Mouse (Mus musculus) hindbrain, embryonic 16.5 days (tissue): ENCODE measurements around the gene Sash3. TPM values are rescaled to one million over a fixed set of nuclear protein-coding genes. Genes with fewer than 3 reads are reported as not detected.

Source experiments
- ATAC-seq: fragments of 200-750 bp; cut with Nextera tagmentation; 2 replicates; pipeline ENCODE4 v1.8.0; 2017; ENCODE audit warnings: moderate TSS enrichment, moderate library complexity
- H3K27ac ChIP-seq: fragments of 300-500 bp; sonication (generic); 2 replicates; pipeline ENCODE4 v1.5.1; 2014; ENCODE audit warnings: low read depth, mild to moderate bottlenecking, control low read depth, low read length, moderate library complexity
- H3K27me3 ChIP-seq: fragments of 300-500 bp; sonication (generic); replicated peaks from 2 replicates; pipeline ENCODE4 v1.6.1; 2014; ENCODE audit warnings: low read length; ENCODE audit not compliant: control insufficient read depth, insufficient read depth
- H3K36me3 ChIP-seq: fragments of 300-500 bp; sonication (generic); 2 replicates; pipeline ENCODE4 v1.6.1; 2014; ENCODE audit warnings: mild to moderate bottlenecking, low read length, moderate library complexity, mixed read lengths; ENCODE audit not compliant: control insufficient read depth, insufficient read depth
- H3K4me1 ChIP-seq: fragments of 300-500 bp; sonication (generic); 2 replicates; pipeline ENCODE4 v1.6.1; 2014; ENCODE audit warnings: low read depth, low read length; ENCODE audit not compliant: control insufficient read depth, insufficient read depth
- H3K4me2 ChIP-seq: fragments of 300-500 bp; sonication (generic); 2 replicates; pipeline ENCODE4 v1.6.1; 2014; ENCODE audit warnings: mild to moderate bottlenecking, low read length, control low read depth, moderate library complexity
- H3K4me3 ChIP-seq: fragments of 300-500 bp; sonication (generic); 2 replicates; pipeline ENCODE4 v1.5.1; 2014; ENCODE audit warnings: mild to moderate bottlenecking, low read length, control low read depth, moderate library complexity
- H3K9ac ChIP-seq: fragments of 300-500 bp; sonication (generic); 2 replicates; pipeline ENCODE4 v1.6.1; 2014; ENCODE audit warnings: low read depth, mild to moderate bottlenecking, control low read depth, low read length, moderate library complexity
- H3K9me3 ChIP-seq: fragments of 300-500 bp; sonication (generic); 2 replicates; pipeline ENCODE4 v1.6.1; 2014; ENCODE audit warnings: mild to moderate bottlenecking, low read length, moderate library complexity; ENCODE audit not compliant: control insufficient read depth
- WGBS: fragments of 180-500 bp; shearing (Covaris S2); extraction: QIAGEN DNeasy Blood & Tissue Kit; methylation state at CpG from one replicate; pipeline ENCODE4 v1.1.7; 2014; 5-methylcytosine and 5-hydroxymethylcytosine counted together
- polyA plus RNA-seq: library from polyadenylated mRNA; unstranded; fragments of >200 nt; fragmentation: Nextera tagmentation; extraction: Ambion mirVana; gene quantifications from 2 replicates; pipeline ENCODE4 v1.2.1, GENCODE M21; 2015

Gene Sash3
- polyA plus RNA-seq, 1 experiment from 2014 or later = 1.2 TPM

DNA sequence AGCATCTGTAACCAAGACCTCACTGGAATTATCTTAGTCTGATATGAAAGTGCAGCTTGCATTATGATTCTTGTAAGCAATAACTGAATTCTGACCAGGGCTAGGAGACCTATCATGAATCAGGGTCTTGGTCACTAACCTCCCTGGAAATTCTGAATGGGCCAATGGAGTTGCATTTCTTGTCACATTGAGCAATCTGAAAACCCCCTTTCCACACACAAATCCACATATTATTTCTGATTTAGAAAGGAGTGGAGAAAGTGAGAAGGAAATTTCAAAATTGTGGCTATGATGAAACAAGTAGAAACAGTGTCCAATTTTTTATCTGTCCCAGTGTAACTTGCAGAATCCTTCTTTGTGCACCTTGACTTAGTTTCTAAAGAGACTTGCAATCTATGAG, 26.9 kb upstream of the Sash3 start:
- H3K9me3 ChIP-seq = no peaks in the 10 kb centered on the region
- no peak for ATAC-seq
- H3K4me1 ChIP-seq = no peaks in the 10 kb centered on the region
- no peak overlapping the region for H3K27ac ChIP-seq
- no peaks in the 10 kb centered on the region for H3K36me3 ChIP-seq
- no peak overlapping the region for H3K4me3 ChIP-seq
- no peak overlapping the region for H3K9ac ChIP-seq
- H3K27me3 ChIP-seq = no peaks in the 10 kb centered on the region
- no peak overlapping the region for H3K4me2 ChIP-seq

DNA sequence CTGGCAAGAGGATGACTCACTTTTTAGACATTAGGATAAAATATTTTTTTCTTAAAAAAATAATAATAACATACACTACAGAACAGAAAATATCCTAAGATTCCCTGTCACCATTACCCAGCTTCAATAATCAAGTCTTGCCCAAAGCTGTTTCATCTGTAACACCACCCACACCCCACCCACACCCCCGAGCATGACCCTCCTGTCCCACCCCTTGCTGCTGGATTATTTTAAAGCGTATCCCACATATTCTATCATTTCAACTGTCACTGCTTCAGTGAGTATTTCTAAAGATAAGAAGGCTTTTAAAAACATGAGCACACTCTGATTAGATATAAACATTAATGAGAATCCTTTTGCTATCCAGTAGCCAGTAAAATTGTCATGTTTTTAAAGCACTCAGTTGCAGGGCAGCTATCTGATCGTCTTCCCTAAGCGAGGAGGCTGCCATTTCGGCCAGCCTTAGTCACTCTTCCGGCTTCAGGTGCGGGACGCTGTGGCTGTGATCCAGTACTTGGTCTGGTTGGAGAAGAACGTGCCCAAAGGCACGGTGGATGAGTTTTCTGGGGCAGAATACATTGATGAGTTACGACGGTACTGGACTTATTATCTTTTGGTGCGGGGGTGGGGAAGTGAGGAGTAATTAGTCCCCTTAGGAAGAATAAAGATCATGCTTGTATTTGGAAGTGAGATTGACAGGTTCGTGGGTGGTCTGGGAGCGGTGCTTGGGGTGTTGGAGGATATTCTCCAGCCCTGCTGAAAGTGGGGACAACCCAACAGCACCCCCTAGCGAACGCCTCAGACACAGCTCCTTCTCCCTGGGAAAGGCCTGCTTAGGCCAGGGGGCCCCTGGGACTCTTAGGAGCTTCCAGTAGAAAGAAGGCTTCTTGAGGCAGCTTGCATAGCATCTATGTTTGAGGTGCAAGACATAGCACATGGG, 21.8 kb upstream of the Sash3 start:
- Histone ChIP-seq H3K9ac (no peak overlapping the region), H3K4me1 (no peaks in the 10 kb centered on the region), H3K4me3 (no peak overlapping the region), H3K36me3 (no peaks in the 10 kb centered on the region), H3K27me3 (no peaks in the 10 kb centered on the region), H3K27ac (no peak overlapping the region), H3K4me2 (peak overlapping the region; percentile 39), H3K9me3 (no peaks in the 10 kb centered on the region)
- ATAC-seq = no peak
- 29% methylated on average over 17 of the region's 17 CpGs for WGBS

DNA sequence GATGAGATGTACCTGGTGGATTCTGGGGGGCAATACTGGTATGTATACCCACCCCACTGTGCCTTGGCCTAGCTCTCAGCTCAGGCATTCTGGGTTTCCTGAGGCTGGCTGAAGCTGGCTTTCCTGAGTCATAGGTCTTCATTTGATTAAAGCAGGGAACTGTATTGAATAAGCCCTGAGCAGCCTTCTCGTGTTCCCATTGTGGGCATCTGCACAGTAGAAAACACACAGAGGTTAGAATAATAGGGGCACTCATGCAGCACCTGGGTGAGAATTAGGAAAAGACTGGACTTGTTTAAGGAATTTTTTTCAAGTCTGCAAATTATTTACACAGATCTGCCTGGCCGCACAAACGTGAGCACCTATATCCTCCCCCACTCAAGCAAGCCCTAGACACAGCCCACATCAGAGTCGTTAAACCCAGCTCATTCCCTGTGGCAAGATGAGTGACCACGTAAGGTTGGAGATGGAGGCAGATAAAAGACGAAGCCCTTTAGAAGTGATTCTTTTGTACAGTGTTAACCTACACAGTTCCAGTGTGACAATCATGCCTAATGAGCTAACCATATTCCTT, 19.2 kb upstream of the Sash3 start:
- no peak for ATAC-seq
- 61% methylated on average over 6 of the region's 6 CpGs for WGBS

DNA sequence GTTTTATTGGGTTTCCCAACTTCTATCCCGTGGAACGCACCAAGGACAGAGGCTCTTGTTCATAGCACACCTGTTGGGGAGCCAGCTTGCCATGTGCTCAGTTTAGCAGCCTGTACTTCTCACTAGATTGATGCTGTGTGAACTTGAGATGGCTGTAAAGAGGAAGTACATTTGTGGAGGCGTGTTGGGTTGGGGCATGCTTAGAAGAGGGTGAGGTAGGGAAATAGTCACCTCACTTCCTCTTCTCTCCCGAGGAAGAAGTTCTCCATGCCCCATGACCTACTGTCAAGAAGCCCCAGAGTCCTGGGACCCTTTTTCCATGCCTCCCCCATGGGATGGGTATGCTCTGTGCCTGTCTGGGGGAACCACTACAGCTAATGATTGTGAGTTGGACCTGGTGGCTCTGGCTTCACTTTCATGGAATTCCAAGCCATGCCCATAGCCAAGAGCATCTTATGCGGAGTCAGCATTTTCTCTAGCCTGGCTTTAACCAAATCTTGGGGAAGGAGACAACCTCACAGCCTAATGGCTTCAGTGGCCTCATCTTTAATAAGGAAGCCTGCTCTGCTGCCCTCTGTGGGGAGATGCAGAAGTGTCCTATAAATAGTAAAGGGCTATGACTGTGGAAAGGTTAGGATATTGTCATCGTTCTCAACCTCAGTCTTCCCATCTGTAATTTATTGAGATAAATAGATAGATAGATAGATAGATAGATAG, 18.6 kb upstream of the Sash3 start:
- H3K9ac ChIP-seq = no peak overlapping the region
- H3K4me2 ChIP-seq = no peak overlapping the region
- H3K36me3 ChIP-seq = no peaks in the 10 kb centered on the region
- no peak for ATAC-seq
- 78% methylated on average over 6 of the region's 6 CpGs for WGBS
- no peaks in the 10 kb centered on the region for H3K27me3 ChIP-seq
- no peaks in the 10 kb centered on the region for H3K4me1 ChIP-seq
- no peak overlapping the region for H3K27ac ChIP-seq
- H3K9me3 ChIP-seq = no peaks in the 10 kb centered on the region
- no peak overlapping the region for H3K4me3 ChIP-seq

More for the DNA sequence above, 19.2 kb upstream of the Sash3 start:
- H3K9ac ChIP-seq = no peak overlapping the region
- no peaks in the 10 kb centered on the region for H3K9me3 ChIP-seq
- no peaks in the 10 kb centered on the region for H3K27me3 ChIP-seq
- H3K4me1 ChIP-seq = no peaks in the 10 kb centered on the region
- H3K4me2 ChIP-seq = no peak overlapping the region
- H3K27ac ChIP-seq = no peak overlapping the region
- H3K4me3 ChIP-seq = no peak overlapping the region
- H3K36me3 ChIP-seq = no peaks in the 10 kb centered on the region

DNA sequence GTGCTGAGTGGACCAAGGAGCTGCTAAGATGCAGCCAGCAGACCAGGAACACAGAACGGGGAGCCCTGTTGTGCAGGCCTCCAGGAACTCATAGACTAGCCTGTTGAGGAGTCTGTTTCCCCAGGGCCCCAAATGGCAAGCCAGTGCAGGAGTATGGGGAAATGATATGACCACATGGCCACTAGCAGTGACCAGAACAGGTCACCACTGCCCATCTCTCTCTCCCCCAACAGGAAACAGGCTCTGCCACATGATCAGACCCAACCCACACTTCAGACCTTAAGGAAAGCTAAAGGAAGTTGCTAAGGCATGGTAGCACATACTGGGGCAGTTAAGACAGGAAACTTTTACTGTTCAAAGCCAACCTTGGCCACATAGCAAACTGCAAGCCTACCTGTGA, 17.1 kb upstream of the Sash3 start:
- Histone ChIP-seq H3K4me1 (no peaks in the 10 kb centered on the region), H3K27ac (no peak overlapping the region), H3K9me3 (no peaks in the 10 kb centered on the region), H3K4me2 (no peak overlapping the region), H3K36me3 (no peaks in the 10 kb centered on the region), H3K4me3 (no peak overlapping the region), H3K9ac (no peak overlapping the region), H3K27me3 (no peaks in the 10 kb centered on the region)
- ATAC-seq = no peak
- 73% methylated on average over 1 of the region's 1 CpGs for WGBS

DNA sequence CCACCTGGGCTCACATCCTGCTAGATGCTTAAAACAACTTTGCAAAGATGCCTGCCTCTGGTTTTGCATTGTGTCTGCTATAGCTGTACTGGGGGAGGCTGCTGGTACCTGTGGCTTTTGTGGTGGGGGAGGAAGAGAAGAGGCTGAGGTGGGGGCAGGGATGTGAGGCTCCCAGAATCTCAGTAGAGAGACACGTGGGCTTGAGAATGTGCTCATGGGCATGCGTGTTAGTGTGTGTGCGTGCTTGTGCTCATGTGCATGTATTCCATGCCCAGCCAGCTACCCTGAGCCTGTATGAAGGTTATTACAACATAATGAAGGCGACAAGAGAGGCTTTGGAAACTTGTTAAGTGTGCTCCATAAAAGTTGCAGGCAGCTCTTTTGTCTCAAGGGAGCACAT, 9.3 kb upstream of the Sash3 start:
- no peak for ATAC-seq
- Histone ChIP-seq H3K36me3 (no peaks in the 10 kb centered on the region), H3K27ac (no peak overlapping the region), H3K4me3 (no peak overlapping the region), H3K4me2 (no peak overlapping the region), H3K9ac (no peak overlapping the region), H3K27me3 (no peaks in the 10 kb centered on the region), H3K9me3 (no peaks in the 10 kb centered on the region), H3K4me1 (no peaks in the 10 kb centered on the region)
- 88% methylated on average over 4 of the region's 4 CpGs for WGBS

DNA sequence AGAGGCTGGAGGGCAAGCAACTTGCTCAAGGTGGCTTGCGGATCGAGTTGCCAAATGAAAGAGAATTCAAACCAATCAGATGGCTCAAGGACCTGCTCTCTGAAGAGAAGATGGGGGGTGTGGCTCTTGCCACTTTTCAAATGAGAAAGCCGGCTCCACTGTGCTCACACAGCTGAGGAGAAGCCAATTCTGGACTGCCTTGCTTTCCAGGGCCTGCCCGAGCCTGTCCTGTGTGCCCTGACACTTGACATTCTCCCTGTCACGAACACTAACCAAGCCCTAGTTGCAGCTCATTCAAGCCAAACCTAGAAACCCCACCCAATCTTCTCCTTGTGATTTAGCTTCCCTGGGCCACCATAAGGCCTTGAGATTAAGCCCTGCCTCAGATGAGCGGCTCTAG, 8.2 kb upstream of the Sash3 start:
- no peak for ATAC-seq
- no peak overlapping the region for H3K27ac ChIP-seq
- no peak overlapping the region for H3K4me2 ChIP-seq
- no peaks in the 10 kb centered on the region for H3K27me3 ChIP-seq
- 75% methylated on average over 6 of the region's 6 CpGs for WGBS
- H3K4me1 ChIP-seq = no peaks in the 10 kb centered on the region
- H3K9ac ChIP-seq = no peak overlapping the region
- no peaks in the 10 kb centered on the region for H3K36me3 ChIP-seq
- H3K9me3 ChIP-seq = no peaks in the 10 kb centered on the region
- H3K4me3 ChIP-seq = no peak overlapping the region

DNA sequence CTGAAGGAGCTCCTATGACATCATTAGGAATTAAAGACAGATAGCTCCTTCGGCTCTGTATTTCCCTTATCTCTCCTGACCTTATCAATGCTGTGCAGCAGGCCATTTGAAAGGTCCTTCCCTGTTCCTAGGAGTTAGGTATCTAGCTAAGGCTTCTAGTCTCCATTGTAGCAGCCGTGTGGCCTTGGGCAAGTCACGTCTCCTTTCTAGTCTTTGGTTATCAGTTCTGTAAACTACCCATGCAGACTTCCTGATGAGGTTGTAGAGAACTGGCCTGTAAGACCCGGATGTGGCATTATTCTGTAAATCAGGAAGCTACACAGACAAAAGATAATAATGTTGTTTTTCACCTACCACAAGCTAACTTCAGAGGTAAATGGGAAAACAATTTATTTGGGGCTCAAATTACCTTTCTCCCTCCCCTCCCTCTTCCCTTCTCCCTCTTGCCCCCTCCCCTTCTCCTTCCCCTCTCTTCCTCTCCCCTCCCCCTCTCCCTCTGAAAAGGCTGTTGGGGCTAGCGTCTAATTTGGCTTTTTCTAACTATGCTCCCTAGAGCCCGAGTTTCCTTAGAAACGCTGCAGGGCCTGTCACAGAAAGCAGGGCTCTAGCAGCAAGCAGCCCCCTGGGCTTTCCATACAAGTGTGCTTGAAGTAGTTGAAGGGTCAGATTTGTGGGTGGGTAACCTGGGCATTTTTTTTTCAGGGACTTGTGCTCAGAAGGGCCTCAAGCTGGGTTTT, 7.5 kb upstream of the Sash3 start:
- H3K4me3 ChIP-seq = no peak overlapping the region
- no peak overlapping the region for H3K9ac ChIP-seq
- no peak overlapping the region for H3K27ac ChIP-seq
- H3K4me1 ChIP-seq = no peaks in the 10 kb centered on the region
- H3K36me3 ChIP-seq = no peaks in the 10 kb centered on the region
- WGBS = 56% methylated on average over 7 of the region's 7 CpGs
- ATAC-seq = 0 out of 2 replicates have a peak, but pooled peaks have one; percentile 37
- no peaks in the 10 kb centered on the region for H3K27me3 ChIP-seq
- no peaks in the 10 kb centered on the region for H3K9me3 ChIP-seq
- no peak overlapping the region for H3K4me2 ChIP-seq
